Mouse (Mus musculus) megakaryocyte, embryonic 14.5 days (primary cell): ENCODE results near the gene Hba-a2.

Source experiments
- FLI1 ChIP-seq: IDR thresholded peaks from 2 replicates; pipeline ENCODE4 v1.6.1; 2012; ENCODE audit warnings: low read length, inconsistent platforms, mixed read lengths
- GATA1 ChIP-seq: IDR thresholded peaks from 3 replicates; pipeline ENCODE4 v1.6.1; 2012; ENCODE audit warnings: mixed read lengths, low read length, inconsistent platforms, borderline replicate concordance

- TF ChIP-seq GATA1 (no peak), FLI1 (no peak)
These were observed 29.0 kb upstream of the Hba-a2 start, which contains the start of gene Nprl3 for GRCm38 (mm10) chr11:32267188-32267884.
